In the genomic region with DNA sequence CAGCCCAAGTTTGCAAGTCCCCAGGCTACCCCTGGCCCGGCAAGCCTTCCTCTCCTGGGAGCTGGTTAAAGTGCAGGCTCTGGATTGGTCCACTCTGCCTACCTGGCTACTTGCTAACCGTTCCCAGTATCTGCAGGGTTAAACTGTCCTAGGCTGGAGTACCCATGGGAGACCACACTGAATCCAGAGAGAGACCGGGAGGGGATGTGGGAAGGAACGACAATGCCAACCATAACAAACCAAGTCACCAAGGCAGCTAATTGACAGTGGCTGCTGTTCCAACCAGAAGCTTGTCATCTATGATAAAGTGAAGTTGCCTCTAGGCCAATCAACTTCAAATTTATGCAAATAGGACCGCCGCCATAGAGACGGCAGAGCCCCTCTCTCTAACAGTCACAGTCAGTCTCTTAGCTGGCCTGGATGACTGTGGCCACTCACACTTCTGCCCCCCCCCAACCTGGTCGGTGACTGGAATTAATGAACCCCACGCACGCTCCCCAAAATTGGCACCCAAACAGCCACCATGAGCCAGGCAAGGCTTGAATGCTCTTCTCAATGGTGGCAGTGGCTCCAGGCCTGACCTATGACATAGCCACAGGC, we compare ENCODE assay signal across 21 mouse cellular contexts. TPM values are rescaled to one million over a fixed set of nuclear protein-coding genes. Genes with fewer than 3 reads are reported as not detected.
DNase-seq lines count a peak whose midpoint lies in the region; ATAC-seq lines count a peak whose summit lies in the region.
"Had no signal": no experiment of that assay in that cellular context is flagged by ENCODE, and none has a peak within 500 bp of the region (broad histone marks: within the 10 kb centered on the region; RNA-seq: fewer than 3 reads in every experiment).

No protein-coding gene starts in this region.

- WGBS in hindbrain, embryonic 12.5 days = 55% methylated on average over 10 of the region's 10 CpGs
- WGBS in hindbrain, embryonic 16.5 days = 37% methylated on average over 10 of the region's 10 CpGs

- no peak overlapping the region for H3K27ac ChIP-seq in hindbrain, embryonic 12.5 days
- no peak overlapping the region for H3K27ac ChIP-seq in hindbrain, embryonic 16.5 days (ENCODE audit: low read depth, low read length)
- H3K27ac ChIP-seq: embryonic facial prominence, embryonic 13.5 days; heart, adult 2 months; heart, embryonic 15.5 days; intestine, embryonic 15.5 days had no signal

- DNase-seq in cerebellum, postnatal 14 days = peak; percentile 73 to 80
- no peak for DNase-seq in cerebellum, adult 9-10 months
- peak; percentile 68 for DNase-seq in left cerebral cortex, postnatal 4 days
- no peak for DNase-seq in left cerebral cortex, postnatal 10 days (ENCODE audit: extremely low spot score in 1 of 2, low spot score in 2 of 2)
- DNase-seq in heart, adult 18-20 months = no peak
- DNase-seq in adrenal gland, adult 2 months = no peak
- DNase-seq: adrenal gland, postnatal 10 days; cerebellum, adult 2 months; cerebellum, postnatal 36 days; gastrocnemius, postnatal 10 days; heart, adult 2 months; heart, postnatal 14 days; kidney, adult 18-20 months had no signal

- H3K36me3 ChIP-seq in hindbrain, embryonic 12.5 days = no peaks in the 10 kb centered on the region
- no peaks in the 10 kb centered on the region for H3K36me3 ChIP-seq in hindbrain, embryonic 16.5 days (ENCODE audit: control insufficient read depth, insufficient read depth, low read length)
- H3K36me3 ChIP-seq: embryonic facial prominence, embryonic 13.5 days; heart, embryonic 15.5 days; intestine, embryonic 15.5 days had no signal

- 0 out of 2 replicates have a peak, but pooled peaks cover 8% of the 10 kb centered on the region for H3K27me3 ChIP-seq in hindbrain, embryonic 12.5 days
- H3K27me3 ChIP-seq in hindbrain, embryonic 16.5 days (replicated peaks; ENCODE audit: control insufficient read depth, insufficient read depth, low read length) = no peaks in the 10 kb centered on the region
- H3K27me3 ChIP-seq: intestine, embryonic 15.5 days had no signal

- H3K4me3 ChIP-seq in hindbrain, embryonic 12.5 days = no peak overlapping the region
- no peak overlapping the region for H3K4me3 ChIP-seq in hindbrain, embryonic 16.5 days (ENCODE audit: low read length)
- H3K4me3 ChIP-seq: embryonic facial prominence, embryonic 13.5 days; heart, adult 2 months; heart, embryonic 15.5 days; intestine, embryonic 15.5 days had no signal

- peaks cover 21% of the 10 kb centered on the region for H3K4me1 ChIP-seq in hindbrain, embryonic 12.5 days
- peaks cover 8% of the 10 kb centered on the region; the same call in 1 of the 2 replicates for H3K4me1 ChIP-seq in hindbrain, embryonic 16.5 days (ENCODE audit: control insufficient read depth, insufficient read depth, low read depth, low read length)
- H3K4me1 ChIP-seq: intestine, embryonic 15.5 days had no signal

- no peak overlapping the region for H3K4me2 ChIP-seq in hindbrain, embryonic 12.5 days (replicated peaks)
- H3K4me2 ChIP-seq in hindbrain, embryonic 16.5 days (ENCODE audit: low read length) = no peak overlapping the region
- H3K4me2 ChIP-seq: embryonic facial prominence, embryonic 13.5 days; heart, embryonic 11.5 days; heart, embryonic 15.5 days; intestine, embryonic 15.5 days had no signal

- peak; percentile 55; the same call in 1 of the 2 replicates for ATAC-seq in hindbrain, embryonic 12.5 days (ENCODE audit: low FRiP score)
- peak; percentile 80 for ATAC-seq in hindbrain, embryonic 16.5 days
- ATAC-seq: forebrain, embryonic 14.5 days; intestine, embryonic 15.5 days had no signal

- intact Hi-C loops in left cerebral cortex, postnatal 4 days (cut with DNase I) = no loop called here
- intact Hi-C loops in left cerebral cortex, postnatal 10 days (cut with DNase I) = no loop called here

- no peak overlapping the region for H3K9ac ChIP-seq in hindbrain, embryonic 12.5 days
- H3K9ac ChIP-seq in hindbrain, embryonic 16.5 days (ENCODE audit: low read depth, low read length) = no peak overlapping the region
- H3K9ac ChIP-seq: embryonic facial prominence, embryonic 13.5 days; heart, embryonic 15.5 days; intestine, embryonic 15.5 days had no signal

- no peaks in the 10 kb centered on the region for H3K9me3 ChIP-seq in hindbrain, embryonic 12.5 days (replicated peaks)
- H3K9me3 ChIP-seq in hindbrain, embryonic 16.5 days (ENCODE audit: control insufficient read depth, low read length) = no peaks in the 10 kb centered on the region
- H3K9me3 ChIP-seq: embryonic facial prominence, embryonic 13.5 days; heart, embryonic 15.5 days; intestine, embryonic 15.5 days had no signal

RNA-seq across cellular contexts. Expression of gene Shisal1, which starts 13.2 kb away (rescaled TPM):
- total RNA-seq in left cerebral cortex, postnatal 4 days (2021) = 10 to 100 TPM; 31.5 to 42.0 TPM
- total RNA-seq in left cerebral cortex, postnatal 10 days (2021) = 10 to 100 TPM; 51.4 to 54.1 TPM
- 9.4 and 10.8 TPM in 2 replicates for polyA plus RNA-seq in hindbrain, embryonic 12.5 days (2016; fragmentation: Nextera tagmentation; extraction: Ambion mirVana)
- polyA plus RNA-seq in hindbrain, embryonic 16.5 days (2015; fragmentation: Nextera tagmentation; extraction: Ambion mirVana) = 8.6 and 12.3 TPM in 2 replicates
- 1 to 10 TPM; 1.2 to 1.3 TPM for total RNA-seq in heart, adult 18-20 months (2021)
- total RNA-seq in adrenal gland, adult 2 months (2021) = 1 to 10 TPM; 1.0 to 2.8 TPM
- 1.8 and 1.9 TPM in 2 replicates for polyA plus RNA-seq in adrenal gland, adult 2 months (2012; rRNA removed)
- total RNA-seq: CH12.LX had no signal

Comparison
In these comparisons a context has a peak if more than half of its experiments do, and no peak if none do; other contexts are left out.
1. DNase-seq: peak in cerebellum, postnatal 14 days (2 of 2) and left cerebral cortex, postnatal 4 days (single experiment); none in cerebellum, adult 9-10 months (single experiment), left cerebral cortex, postnatal 10 days (0 of 2), heart, adult 18-20 months (0 of 2) and adrenal gland, adult 2 months (single experiment).
2. RNA of gene Shisal1, which starts 13.2 kb away (total RNA-seq): 51.4 to 54.1 TPM in left cerebral cortex, postnatal 10 days and 31.5 to 42.0 TPM in left cerebral cortex, postnatal 4 days; 1.0 to 2.8 TPM in adrenal gland, adult 2 months and 1.2 to 1.3 TPM in heart, adult 18-20 months; every median in the first group is over 4 times any median in the second.